Mouse (Mus musculus) MEL-GATA-1-ER (cell line): ENCODE measurements around the gene Calhm1.
"Not testable (repeated sequence)": the region's sequence is repeated elsewhere in the genome, so short reads cannot be mapped to it uniquely, and the experiment has no call there.

Experiments used
- DNase-seq: peaks from one replicate; pipeline ENCODE4 v3.0.0-alpha.2; 2012; ENCODE audit warnings: low read depth; ENCODE audit errors: extremely low read depth

The Calhm1 gene

DNA sequence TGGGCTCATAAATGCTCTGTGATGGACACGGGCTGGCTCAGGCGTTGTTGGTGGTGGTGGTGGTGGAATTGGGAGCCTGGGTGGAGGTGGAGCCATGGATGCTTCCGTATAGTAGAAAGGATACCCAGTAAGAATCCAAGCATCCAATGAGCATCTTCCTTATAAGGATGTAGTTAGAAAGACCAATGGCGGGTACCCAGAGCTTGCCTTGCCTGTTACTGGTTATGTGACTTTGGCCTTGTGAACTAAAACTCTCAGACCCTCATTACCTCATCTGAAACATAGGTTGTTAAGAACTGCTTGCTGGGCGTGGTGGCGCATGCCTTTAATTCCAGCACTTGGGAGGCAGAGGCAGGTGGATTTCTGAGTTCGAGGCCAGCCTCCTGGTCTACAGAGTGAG lies 9.7 kb upstream of the Calhm1 start:
- DNase-seq, result no peak

DNA sequence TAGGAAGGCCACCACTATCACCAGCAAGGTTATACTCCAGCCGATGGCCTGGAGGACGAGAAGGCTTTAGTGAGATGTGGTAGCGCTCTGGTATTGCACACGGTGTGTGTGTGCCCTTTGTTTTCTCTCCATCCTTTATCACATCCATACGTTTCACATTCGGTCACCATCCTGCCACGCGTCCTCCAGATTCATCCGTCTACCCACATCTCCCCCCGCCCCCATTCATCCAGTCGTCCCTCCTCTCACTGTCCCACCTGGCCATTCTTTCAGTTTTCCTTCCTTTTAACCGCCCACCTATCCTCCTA lies 8.0 kb upstream of the Calhm1 start:
- DNase-seq, result no peak

DNA sequence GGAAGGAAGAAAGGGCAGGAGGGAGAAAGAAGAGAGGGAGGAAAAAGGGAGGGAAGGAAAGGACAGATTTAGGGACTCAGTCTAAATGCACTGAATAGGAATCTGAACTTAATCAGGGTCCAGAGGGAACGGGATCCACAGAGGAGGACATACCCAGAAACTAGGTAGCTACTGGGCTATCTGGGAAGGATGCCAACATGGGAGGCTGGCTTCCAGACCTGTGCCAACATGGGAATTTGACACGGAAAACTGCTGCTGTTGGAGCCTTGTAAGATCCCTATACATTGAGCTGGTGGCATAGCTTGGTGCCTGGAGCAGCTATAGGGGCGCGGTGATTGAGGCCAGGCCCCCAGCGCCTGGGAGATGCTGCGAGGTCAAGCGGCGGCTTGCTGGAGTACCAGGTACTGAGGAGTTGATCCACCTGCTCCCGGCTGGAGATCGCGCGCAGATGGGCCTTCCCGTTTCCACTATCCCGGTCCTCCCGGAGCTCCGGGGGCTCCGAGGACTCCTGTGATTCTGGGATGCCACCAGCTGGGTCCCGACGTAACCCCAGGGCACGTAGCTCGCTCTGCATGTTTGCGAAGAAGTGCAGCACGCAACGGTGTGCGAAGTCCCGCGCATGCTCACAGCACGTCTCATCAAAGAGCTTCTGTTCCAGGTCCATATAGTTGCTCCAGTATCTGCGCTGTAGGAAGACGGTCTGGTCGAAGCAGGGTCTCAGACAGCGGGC lies 7.4 kb upstream of the Calhm1 start:
- no peak for DNase-seq

DNA sequence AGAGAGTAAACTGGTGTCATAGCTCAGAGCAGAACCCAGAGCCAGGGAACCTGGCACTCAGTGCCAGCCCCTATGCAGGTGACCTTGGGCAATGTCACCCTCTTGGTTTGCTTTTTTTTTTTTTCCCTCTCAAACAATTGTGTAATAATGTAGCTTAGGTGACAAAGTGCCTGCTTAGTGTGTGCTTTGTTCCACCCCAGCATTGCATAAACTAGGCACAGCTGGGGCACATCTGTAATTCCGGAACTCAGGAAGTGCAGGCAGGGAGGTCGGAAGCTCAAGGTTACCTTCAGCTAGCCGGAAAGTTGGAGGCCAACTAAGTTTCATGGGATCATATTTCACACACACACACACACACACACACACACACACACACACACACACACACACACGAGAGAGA lies 5.8 kb upstream of the Calhm1 start:
- no peak for DNase-seq

DNA sequence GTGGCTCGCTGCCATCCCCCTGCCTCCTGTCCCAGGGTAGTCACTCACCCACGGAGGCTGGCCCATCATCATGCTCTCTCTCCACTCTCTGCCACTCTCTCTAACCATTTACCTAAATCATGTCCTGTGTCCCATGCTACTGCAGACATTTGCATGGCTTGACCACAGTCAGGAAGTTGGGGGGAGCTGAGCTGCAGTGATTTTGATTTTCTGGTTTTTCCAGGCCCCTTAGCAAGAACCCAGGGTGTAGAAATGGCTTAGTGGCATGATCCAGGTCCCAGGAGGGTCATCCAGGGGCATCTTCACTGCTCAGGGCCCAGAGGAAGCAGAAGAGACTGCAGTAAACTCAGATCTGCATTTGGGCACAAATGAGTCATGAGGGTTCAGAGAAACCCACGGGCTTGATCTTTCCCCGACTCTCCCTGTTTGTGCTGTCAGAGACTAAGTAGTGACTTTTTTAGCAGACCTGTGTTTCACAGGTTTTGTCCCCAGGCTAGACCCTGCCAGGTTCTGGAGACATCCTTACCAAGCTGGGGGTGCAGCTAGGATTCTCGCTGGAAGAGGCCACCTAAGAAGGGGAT lies 4.3 kb upstream of the Calhm1 start:
- DNase-seq, result no peak

DNA sequence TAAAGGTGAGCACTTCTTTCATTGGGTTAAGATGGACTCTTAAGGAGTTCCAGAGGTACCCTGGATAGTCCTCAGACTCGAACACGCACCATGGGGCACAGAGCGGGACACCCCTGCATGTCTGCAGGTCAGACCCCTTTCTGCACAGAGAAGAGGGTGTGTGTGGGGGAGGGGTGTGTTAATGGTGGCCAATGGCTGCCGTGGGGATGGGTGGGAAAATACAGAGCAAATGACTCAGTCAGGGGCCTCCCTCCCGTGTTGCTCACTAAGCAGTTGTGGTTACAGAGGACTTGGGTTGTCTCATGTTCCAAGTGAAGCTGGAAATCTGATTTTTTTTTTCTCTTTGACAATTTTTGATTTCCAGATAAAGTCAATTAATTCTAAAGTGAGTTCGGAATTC lies 1.6 kb downstream of the Calhm1 start:
- DNase-seq, result no peak

DNA sequence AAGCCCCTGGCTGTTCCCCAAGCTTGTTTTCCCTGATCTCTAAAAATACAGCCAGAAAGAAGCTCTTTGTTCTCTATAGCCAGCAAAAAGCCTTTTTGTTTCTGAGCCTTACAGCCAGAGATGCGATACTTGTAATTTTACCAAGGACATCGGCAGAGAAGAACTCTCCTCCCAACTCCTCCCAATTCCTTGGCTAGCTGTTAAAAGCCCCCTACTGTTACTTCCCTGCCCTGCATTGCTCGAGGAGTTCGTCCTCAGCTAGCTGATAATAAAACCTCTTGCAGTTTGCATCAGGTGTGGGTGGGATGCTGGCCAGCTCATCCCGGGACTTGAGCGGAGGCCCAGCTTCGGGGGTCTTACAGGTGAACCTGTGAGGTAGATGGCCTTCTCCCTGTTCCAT lies 4.4 kb downstream of the Calhm1 start:
- DNase-seq, result not testable (repeated sequence)

DNA sequence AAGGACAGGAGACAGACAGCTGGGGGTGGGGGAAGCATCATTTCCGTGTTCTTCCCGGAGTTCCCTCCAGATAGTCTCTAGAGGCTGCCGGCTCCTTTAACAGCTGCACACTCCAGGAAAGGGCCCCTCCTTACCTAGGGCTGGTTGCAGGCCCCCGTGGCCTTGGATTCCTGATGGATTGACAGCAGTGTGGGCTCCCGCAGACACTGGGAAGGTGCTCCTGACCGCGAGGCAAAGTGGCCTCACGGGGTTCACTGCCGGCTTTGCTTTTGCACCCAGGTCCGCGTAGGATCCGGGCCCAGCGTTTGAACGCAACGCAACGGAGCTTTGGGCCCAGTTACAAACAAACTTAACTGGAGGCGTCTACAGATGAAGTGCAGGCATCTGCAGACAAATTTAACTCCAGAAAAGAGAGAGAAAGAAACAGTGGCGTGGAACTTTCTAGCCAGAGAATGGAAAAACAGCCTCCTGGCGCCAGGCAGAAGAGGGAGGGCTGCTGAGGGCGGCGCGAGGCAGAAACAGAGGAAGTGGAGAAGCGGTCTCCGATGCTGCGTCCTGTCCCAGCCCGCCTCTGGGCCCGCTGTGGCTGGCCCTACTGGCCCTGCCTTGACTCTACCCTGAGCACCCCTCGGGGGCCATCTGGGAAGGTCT lies 6.2 kb downstream of the Calhm1 start, which contains the start of gene Calhm2:
Gene Calhm2 (minus strand): TSS at position 524 of the 651 bp plus-strand sequence.
- DNase-seq, result peak; percentile 54

DNA sequence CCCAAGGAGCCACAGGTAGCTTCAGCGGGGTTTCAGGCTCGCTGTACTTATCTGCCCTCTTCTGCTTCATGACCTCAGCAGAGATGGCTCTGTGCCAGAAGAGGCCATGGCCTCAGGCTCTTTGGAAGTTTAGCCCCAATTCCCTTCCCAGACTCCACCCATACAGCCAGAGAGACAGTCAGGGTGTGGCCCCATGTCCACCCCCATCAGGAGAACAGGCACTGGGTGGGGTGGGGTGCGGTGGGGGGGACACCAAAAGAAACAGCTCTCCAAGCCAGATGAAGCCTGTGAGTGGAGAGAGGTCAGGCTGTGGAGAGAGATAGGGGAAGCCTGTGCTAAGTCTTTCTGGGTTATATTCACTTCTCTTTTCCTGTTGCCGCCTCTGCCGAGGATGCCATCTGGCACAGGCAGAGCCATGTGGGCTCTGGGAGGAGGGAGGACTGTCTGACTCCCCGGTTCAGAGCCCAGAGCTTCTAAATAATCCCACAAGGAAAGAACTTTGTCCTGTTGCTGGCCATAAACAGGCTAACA lies 6.9 kb downstream of the Calhm1 start:
- peak; percentile 94 for DNase-seq

DNA sequence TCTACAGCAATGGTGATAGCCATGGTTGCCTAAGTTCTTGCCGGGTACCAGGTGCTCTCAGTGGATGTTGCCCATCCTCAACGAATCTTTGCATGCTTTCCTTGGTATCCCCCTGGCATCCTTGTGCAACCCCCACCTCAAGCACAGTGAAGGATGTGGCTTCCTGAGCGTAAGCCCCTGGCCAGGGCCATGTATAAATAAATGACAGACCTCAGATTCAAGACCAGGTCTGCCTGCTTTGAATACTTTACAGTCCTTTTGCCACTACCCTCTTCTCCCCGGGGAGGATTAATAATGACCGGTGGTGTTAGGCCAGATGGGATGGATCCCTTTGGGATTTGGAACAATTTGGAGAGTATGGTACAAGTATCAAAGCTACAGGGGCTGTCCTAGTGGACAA lies 7.9 kb downstream of the Calhm1 start:
- DNase-seq, result no peak

DNA sequence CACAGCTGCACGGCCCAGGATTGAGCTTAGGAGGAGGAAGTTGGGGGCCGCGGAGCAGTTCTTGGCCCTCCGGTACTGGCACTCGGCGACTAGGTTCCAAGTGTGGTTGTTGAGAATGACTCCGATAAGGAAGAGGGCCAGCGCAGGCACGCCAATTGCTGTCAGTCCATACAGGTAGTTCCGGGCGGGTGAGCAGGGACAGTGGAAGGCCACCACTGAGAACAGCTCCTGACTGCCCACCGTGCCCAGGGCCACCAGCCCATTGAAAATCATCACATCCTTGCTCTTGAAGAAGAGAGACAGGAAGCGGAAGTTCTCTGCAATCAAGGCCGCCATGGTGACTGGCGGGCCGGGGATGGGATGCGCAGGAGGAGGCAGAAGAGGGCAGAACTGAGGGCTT lies 8.5 kb downstream of the Calhm1 start:
- no peak for DNase-seq

DNA sequence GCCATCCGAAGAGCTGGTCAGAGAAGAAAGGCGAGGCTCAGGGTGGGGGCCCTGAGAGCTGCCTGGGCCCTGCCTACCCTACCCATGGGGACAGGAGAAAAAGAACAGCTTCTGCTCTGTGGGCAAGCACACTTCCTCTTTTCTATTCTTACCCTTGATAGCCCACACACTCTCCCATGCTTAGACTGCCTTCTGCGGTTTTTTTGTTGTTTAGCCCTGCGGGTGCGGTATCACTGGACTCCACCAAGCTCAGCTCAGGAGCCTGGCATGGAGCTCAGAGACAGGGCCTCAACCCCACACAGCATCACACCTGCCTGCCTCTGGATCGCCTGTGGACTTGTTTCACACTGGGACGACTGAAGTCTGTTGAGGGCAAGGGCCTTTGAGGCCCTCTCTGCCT lies 10.9 kb downstream of the Calhm1 start:
- DNase-seq, result peak; percentile 88

DNA sequence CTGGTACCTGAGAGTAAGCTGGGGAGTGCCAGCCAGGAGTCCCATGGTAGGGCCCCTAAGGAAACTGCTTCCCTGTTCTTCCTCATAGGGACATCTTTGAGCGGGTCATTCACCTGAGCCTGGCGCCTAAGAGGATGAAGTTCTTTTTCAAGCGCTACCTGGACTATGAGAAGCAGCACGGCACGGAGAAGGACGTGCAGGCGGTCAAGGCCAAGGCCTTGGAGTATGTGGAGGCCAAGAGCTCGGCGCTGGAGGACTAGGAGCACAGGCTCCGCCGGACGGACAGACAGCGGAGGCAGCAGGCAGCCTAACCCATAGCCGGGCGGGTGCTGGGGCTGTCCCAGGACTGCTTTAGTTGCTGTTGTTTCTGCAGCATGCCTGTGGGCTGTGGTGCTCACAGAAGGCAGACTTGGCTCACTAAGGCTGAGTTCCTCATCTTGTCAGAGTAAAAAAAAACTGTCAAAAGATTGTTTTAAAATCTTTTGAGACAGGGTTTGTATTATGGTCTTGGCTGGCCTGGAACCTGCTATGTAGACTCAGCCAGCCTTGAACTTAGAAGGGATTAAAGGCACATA lies 13.4 kb downstream of the Calhm1 start:
- DNase-seq, result no peak

DNA sequence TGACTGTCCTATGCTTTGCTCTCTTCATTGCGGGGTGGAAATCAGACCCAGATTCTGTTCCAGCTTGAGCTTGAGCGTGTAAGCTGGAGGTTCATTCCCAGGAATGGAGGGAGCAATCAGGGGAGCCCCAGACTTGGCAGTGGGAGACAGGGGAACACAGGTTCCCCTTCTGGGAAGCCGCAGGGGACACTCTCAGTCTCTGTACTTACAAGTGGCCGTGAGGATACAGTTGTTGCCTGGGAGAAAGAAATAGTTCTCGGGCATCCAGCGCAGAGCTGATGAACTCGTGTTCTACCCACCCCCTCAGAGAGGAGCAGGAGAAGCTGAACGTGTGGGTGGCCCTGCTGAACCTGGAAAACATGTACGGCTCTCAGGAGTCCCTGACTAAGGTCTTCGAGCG lies 15.2 kb downstream of the Calhm1 start:
- DNase-seq, result no peak

DNA sequence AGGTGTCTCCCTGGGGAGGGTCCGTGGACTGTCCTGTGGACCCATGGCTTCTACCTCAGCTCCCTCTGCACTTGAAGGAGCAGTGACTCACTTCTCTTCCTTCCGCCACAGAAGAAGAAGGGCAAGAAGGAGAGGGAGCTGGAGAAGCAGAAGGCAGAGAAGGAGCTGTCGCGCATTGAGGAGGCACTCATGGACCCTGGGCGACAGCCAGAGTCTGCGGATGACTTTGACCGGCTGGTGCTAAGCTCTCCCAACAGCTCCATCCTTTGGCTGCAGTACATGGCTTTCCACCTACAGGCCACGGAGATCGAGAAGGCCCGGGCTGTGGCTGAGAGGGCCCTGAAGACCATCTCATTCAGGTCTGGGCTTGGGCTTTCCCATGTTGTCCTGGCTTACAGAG lies 15.9 kb downstream of the Calhm1 start:
- no peak for DNase-seq

DNA sequence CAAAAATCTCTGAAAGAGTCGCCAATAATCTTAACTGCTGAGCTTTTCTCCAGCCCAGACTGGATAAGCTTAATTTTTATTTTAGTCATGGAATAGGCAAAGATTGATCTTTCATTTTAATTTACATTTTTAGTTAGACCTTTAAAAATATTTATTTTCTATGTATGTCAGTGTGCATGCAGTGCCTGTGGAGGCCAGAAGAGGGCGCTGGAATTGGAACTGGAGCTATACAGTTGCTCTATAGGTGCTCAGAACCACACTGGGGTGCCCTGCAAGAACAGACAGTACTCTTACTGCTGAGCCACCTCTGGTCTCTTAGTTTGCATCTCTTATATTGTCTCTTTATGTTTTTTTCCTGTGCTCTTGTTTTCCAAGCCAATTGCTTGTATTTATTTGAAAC lies 21.3 kb downstream of the Calhm1 start:
- DNase-seq, result peak; percentile 63

DNA sequence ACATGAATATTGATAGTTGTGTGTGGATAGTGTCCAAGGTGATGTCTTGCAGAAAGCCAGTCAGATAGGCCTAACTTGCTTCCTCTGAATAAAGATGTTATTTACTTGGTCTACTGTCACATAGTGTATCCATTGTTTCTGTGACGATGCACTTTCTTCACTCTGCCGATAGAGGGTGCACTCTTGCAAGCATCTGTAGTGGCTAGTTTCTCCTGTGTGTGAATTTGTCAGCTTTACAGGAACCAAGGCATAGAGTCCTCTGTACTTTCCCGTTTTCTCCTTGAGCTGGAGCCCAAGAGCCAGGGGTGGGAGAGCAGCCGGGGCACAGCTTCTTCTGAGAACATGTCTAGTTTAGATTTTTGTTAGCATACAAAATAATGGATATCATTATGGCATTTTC lies 23.0 kb downstream of the Calhm1 start:
- DNase-seq, result peak; percentile 56

DNA sequence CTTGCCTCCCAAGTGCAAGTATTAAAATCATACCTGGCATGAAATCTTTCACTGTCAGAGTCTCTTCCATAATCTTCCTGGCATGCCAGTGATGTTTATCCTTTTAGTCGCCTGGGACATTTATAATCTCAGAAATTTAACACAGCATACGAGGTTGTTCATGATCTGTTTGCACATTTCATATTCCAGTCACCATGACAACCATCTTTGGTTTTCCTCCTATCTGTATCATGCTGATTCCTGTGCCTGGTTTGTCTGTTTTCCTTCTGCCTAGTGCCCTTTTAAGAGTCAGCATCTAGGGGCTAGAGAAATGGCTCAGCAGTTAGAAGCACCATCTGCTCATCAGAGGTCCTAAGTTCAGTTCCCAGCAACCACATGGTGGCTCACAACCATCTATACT lies 25.4 kb downstream of the Calhm1 start:
- no peak for DNase-seq

DNA sequence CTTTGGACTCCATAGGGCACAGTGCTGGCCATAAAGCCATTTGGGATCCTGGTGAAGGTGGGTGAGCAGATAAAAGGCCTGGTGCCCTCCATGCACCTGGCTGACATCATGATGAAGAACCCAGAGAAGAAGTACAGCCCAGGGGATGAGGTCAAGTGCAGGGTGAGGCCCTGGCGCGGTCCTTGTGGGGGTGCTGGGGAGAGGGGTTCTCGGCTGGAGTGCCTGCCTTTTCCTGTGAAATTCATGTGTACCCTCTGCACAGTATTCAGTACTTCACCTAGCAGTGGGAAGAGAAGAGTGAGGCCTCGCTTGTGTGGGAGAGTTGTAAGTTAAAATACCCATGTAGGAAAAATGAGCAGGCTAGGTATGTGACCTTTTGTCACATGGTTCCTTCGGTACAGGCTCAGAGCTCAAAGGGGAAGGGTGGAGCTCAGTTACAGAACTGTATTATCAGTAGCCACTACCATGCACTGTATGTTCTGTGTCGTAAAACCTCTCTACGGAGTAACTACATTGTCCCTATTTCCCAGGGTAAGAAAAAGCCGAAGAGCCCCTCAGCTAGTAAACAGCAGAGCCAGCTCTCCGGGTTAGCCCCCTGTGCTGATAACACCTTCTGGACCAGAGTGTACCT lies 39.3 kb downstream of the Calhm1 start:
- no peak for DNase-seq

DNA sequence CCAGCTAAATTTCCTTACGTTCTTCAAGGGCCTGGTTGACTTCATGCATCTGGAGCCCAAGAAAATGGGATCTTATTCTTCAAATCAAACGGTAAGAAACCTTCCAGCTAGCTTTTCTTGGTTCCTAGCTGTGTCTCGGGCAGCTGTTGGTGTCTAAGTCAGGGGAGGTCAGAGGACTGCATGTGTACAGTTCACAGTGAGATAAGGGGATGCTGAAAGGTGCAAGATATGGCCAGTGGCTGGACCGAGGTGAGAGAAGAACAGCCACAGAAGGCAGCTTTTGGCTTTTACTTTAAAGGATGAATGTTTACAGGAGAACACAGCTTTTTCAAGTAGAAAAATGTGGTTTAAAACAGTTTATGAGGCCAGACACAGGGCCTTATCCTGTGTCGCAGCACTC lies 43.0 kb downstream of the Calhm1 start:
- no peak for DNase-seq
